Mouse (Mus musculus) midbrain, embryonic 10.5 days (tissue): ENCODE data around the gene Pigv. TPM values are rescaled to one million over a fixed set of nuclear protein-coding genes. Genes with fewer than 3 reads are reported as not detected.

Experiments
- DNase-seq: peaks from one replicate; pipeline ENCODE4 v3.0.0-alpha.2; 2017; ENCODE audit warnings: low spot score
- H3K27ac ChIP-seq: fragments of 300-500 bp; sonication (generic); replicated peaks from 2 replicates; pipeline ENCODE4 v1.5.1; 2016; ENCODE audit warnings: mild to moderate bottlenecking
- H3K27me3 ChIP-seq: fragments of 300-500 bp; sonication (generic); 2 replicates; pipeline ENCODE4 v1.6.1; 2016; ENCODE audit warnings: low read depth, mild to moderate bottlenecking; ENCODE audit not compliant: poor library complexity, severe bottlenecking
- H3K36me3 ChIP-seq: fragments of 300-500 bp; sonication (generic); 2 replicates; pipeline ENCODE4 v1.6.1; 2016; ENCODE audit warnings: mild to moderate bottlenecking, moderate library complexity
- H3K4me1 ChIP-seq: fragments of 300-500 bp; sonication (generic); 2 replicates; pipeline ENCODE4 v1.6.1; 2016
- H3K4me3 ChIP-seq: fragments of 300-500 bp; sonication (generic); 2 replicates; pipeline ENCODE4 v1.5.1; 2016; ENCODE audit warnings: mild to moderate bottlenecking, moderate library complexity
- H3K9me3 ChIP-seq: fragments of 300-500 bp; sonication (generic); replicated peaks from 2 replicates; pipeline ENCODE4 v1.6.1; 2016; ENCODE audit warnings: mild to moderate bottlenecking
- WGBS: fragments of 180-500 bp; shearing (Covaris S2); methylation state at CpG from one replicate; pipeline ENCODE4 v1.1.7; 2016; 5-methylcytosine and 5-hydroxymethylcytosine counted together
- microRNA-seq: library from miRNA; unstranded; fragments of <30 nt; microRNA quantifications from one replicate; pipeline ENCODE4, GENCODE M21; 2017
- polyA plus RNA-seq: library from polyadenylated mRNA; unstranded; fragments of >200 nt; fragmentation: Nextera tagmentation; extraction: Ambion mirVana; gene quantifications from 2 replicates; pipeline ENCODE4 v1.2.1, GENCODE M21; 2016

Gene Pigv
- polyA plus RNA-seq, 1 experiment from 2014 or later: 18.7 TPM

DNA sequence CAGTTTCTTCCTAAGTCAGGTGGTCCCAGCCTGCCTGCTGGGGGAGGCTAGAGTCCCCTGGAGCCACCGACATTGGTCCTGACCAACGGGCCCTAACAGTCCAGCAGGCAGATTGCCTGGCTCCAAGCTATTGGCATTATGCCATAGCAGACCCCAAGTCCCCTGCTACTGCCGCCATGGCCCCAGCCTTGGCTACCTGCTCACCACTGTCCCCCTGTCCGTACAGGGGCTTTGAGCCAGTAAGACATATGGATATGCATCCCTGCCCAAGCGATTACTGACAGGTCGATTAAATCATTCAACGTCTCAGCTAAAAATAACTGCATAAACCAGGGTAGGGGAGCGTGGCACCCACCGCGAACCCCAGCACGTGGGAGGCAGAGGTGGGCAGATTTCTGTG lies 54.5 kb downstream of the Pigv start:
- Histone ChIP-seq H3K36me3 (peaks cover 68% of the 10 kb centered on the region), H3K27me3 (no peaks in the 10 kb centered on the region), H3K9me3 (no peaks in the 10 kb centered on the region), H3K4me3 (no peak overlapping the region), H3K4me1 (no peaks in the 10 kb centered on the region; the same call in 1 of the 2 replicates), H3K27ac (no peak overlapping the region)
- no peak for DNase-seq
- WGBS: 93% methylated on average over 11 of the region's 11 CpGs

DNA sequence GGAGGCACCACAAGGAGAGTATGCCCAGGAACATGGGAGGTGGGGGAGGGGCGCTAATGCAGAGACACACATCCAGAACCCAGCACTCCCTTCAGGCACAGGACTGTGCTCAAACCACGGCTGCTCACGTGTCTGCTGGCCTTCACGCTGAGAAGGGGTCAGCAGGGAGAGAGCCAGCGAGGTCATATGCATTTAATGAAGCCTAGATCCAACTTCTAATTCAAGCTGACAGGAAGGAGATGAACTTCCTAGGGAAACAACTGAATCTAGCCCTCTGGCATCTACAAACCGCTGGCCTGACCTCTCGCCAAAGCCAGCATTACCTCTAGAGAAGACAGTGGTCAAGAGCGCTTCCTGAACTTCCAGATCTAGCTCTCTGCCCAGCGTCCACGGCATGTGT lies 57.0 kb downstream of the Pigv start:
- Histone ChIP-seq H3K27me3 (no peaks in the 10 kb centered on the region), H3K4me1 (no peaks in the 10 kb centered on the region; the same call in 1 of the 2 replicates), H3K9me3 (peaks cover 10% of the 10 kb centered on the region), H3K27ac (0 out of 2 replicates have a peak overlapping the region, but pooled peaks have one; percentile 13), H3K36me3 (peaks cover 76% of the 10 kb centered on the region), H3K4me3 (no peak overlapping the region)
- DNase-seq: no peak
- 85% methylated on average over 10 of the region's 10 CpGs for WGBS

DNA sequence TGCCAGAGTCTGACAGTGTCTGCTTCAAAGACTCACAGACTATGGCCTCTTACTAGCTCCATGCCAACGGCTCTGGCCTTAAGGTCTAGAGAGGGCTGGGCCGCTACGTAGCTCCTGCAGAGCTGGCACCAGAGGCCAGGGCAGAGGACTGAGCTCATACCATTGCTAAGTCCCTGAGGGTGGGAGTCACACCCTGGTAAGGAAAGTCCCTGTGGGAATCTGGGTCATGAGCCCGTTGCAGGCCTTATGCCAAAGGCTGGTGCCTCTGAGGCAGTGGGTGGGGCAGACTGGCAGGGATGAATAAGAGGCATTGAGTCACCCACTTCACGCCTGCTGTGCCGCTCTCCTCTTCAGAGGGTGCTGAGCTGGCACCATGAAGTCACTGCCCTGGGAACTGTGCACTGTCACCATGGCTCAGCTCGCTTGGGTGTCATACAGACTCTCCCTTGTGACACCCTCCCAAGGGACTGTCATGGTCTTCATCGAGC lies 58.1 kb downstream of the Pigv start:
- H3K4me3 ChIP-seq: no peak overlapping the region
- no peak for DNase-seq
- peaks cover 10% of the 10 kb centered on the region for H3K9me3 ChIP-seq
- WGBS: 91% methylated on average over 8 of the region's 8 CpGs
- H3K27ac ChIP-seq: no peak overlapping the region
- no peaks in the 10 kb centered on the region; the same call in 1 of the 2 replicates for H3K4me1 ChIP-seq
- peaks cover 77% of the 10 kb centered on the region for H3K36me3 ChIP-seq
- H3K27me3 ChIP-seq: no peaks in the 10 kb centered on the region

DNA sequence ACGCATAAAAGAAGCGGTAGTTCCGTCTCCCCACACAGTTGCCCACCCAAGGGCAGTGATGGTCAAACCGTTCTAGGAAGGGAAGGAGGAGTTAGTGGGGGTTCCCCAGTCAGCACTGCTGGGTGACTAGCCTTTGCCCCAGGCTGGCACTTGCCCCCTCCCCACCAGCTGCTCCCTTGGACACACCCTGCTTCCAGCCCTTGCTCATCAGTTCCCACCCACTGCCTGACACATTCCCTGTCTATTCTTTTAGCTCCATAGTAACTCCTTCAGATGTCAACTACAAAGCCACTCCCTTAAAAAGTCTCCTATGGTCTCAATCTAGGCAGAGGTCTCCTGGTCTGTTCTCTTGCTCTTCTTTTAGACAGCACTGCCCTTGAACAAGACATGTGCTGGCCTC lies 58.6 kb downstream of the Pigv start:
- Histone ChIP-seq H3K4me3 (no peak overlapping the region), H3K27ac (no peak overlapping the region), H3K36me3 (peaks cover 77% of the 10 kb centered on the region), H3K4me1 (no peaks in the 10 kb centered on the region; the same call in 1 of the 2 replicates), H3K27me3 (no peaks in the 10 kb centered on the region), H3K9me3 (peaks cover 10% of the 10 kb centered on the region)
- DNase-seq: no peak
- 95% methylated on average over 4 of the region's 4 CpGs for WGBS

DNA sequence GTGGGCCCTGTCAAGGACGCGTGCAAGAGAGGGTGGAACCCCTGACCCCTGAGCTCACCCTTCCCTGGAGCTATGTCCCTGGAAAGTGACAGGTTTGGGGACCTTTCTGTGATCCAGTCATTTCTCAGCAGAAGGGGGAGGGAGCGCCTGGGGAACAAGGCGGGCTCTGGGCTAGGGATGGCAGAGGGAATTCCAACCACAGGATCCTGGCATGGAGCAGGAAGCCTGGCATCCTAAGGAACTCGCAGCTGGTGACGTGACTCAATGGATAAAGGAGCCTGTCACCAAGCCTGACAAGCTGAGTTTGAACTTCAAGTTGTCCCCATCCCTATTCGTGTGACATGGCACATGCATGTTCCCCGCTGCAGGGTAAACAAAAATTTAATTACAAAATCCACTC lies 59.4 kb downstream of the Pigv start:
- 93% methylated on average over 8 of the region's 8 CpGs for WGBS
- Histone ChIP-seq H3K4me1 (no peaks in the 10 kb centered on the region; the same call in 1 of the 2 replicates), H3K27ac (no peak overlapping the region), H3K36me3 (peaks cover 82% of the 10 kb centered on the region), H3K27me3 (no peaks in the 10 kb centered on the region), H3K4me3 (no peak overlapping the region), H3K9me3 (peaks cover 10% of the 10 kb centered on the region)
- no peak for DNase-seq

DNA sequence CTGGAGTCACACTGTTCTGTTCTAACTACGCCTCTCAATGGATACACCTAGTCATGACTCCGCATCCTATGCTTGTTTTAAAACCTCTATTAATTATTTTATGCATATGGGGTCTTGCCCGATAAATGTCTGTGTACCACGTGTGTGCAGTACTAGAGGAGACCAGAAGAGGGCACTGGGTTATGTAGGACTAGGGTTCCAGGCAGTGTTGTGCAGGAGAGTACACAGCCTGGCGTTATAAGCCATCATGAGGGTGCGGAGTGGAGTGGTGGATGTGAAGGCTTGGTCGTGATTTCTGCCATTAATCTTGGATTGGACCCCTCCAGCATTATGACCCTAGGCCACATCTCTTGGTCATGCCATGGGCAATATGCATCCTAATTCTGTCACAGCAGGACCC lies 60.0 kb downstream of the Pigv start:
- Histone ChIP-seq H3K27me3 (no peaks in the 10 kb centered on the region), H3K4me3 (no peak overlapping the region), H3K9me3 (peaks cover 10% of the 10 kb centered on the region), H3K36me3 (peaks cover 87% of the 10 kb centered on the region), H3K4me1 (no peaks in the 10 kb centered on the region; the same call in 1 of the 2 replicates), H3K27ac (no peak overlapping the region)
- whole genome bisulfite sequencing: 97% methylated on average over 7 of the region's 7 CpGs
- DNase-seq: no peak

DNA sequence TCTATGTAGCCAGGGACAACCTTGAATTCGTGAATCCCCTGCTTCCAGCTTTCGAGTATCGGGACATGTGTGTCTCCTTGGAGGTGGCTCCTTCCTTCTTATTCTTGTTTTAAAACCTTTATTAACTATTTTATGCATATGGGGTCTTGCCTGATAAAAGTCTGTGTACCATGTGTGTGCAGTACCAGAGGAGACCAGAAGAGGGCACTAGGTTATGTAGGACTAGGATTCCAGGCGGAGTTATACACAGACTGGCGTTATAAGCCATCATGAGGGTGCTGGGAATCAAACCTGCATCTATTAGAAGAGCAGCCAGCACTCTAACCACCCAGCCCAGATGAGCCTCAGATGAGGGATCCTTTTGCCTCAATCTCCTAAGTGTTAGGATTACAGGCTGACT lies 60.6 kb downstream of the Pigv start:
- no peaks in the 10 kb centered on the region for H3K27me3 ChIP-seq
- WGBS: 95% methylated on average over 5 of the region's 5 CpGs
- H3K9me3 ChIP-seq: peaks cover 10% of the 10 kb centered on the region
- H3K36me3 ChIP-seq: peaks cover 87% of the 10 kb centered on the region
- no peak for DNase-seq
- no peak overlapping the region for H3K4me3 ChIP-seq
- no peaks in the 10 kb centered on the region; the same call in 1 of the 2 replicates for H3K4me1 ChIP-seq
- no peak overlapping the region for H3K27ac ChIP-seq

Small RNA genes within 50 kb of the gene (microRNA-seq; reads per million reads assigned to microRNA genes)
- 1.2 reads per million for gene Mir7227

Other genes starting within 250 kb of the Pigv start
- 0.58 and 0.86 TPM in 2 replicates for gene Tent5b, start 192.5 kb downstream of the Pigv start, polyA plus RNA-seq
- 0.68 and 1.0 TPM in 2 replicates for gene Trnp1, start 174.1 kb downstream of the Pigv start, polyA plus RNA-seq
- 0.87 and 1.3 TPM in 2 replicates for gene Kdf1, start 153.7 kb downstream of the Pigv start, polyA plus RNA-seq
- 450 and 503 TPM in 2 replicates for gene Nudc, start 126.7 kb downstream of the Pigv start, polyA plus RNA-seq
- 0.17 TPM in 1 of 2 replicates, not detected in the other for gene Nr0b2, start 119.3 kb downstream of the Pigv start, polyA plus RNA-seq
- gene Gpatch3, start 97.9 kb downstream of the Pigv start, polyA plus RNA-seq: 8.9 and 10.9 TPM in 2 replicates
- gene Gpn2, start 88.3 kb downstream of the Pigv start, polyA plus RNA-seq: 27.9 and 28.7 TPM in 2 replicates
- gene Sfn, start 70.5 kb downstream of the Pigv start, polyA plus RNA-seq: 7.8 and 9.9 TPM in 2 replicates
- gene Zdhhc18, start 22.5 kb downstream of the Pigv start, polyA plus RNA-seq: 3.0 and 3.1 TPM in 2 replicates
- 32.7 and 34.5 TPM in 2 replicates for gene Arid1a, start 84.1 kb upstream of the Pigv start, polyA plus RNA-seq
- 32.4 and 34.5 TPM in 2 replicates for gene Rps6ka1, start 215.2 kb upstream of the Pigv start, polyA plus RNA-seq